In genomic region chr10:111066146-111066545, GRCm38 (mm10) we compare ENCODE assay signal across 23 mouse cellular contexts. TPM values are rescaled to one million over a fixed set of nuclear protein-coding genes. Genes with fewer than 3 reads are reported as not detected.
DNase-seq lines count a peak whose midpoint lies in the region; ATAC-seq and TF ChIP-seq lines count a peak whose summit lies in the region.
"Had no signal": no experiment of that assay in that cellular context is flagged by ENCODE, and none has a peak within 500 bp of the region (broad histone marks: within the 10 kb centered on the region; RNA-seq: fewer than 3 reads in every experiment).

No protein-coding gene starts in this region.

- no peaks in the 10 kb centered on the region for H3K9me3 ChIP-seq in lung, embryonic 14.5 days (ENCODE audit: low read depth, low read length)
- H3K9me3 ChIP-seq: embryonic facial prominence, embryonic 12.5 days; embryonic facial prominence, embryonic 15.5 days; G1E; hindbrain, embryonic 12.5 days; hindbrain, embryonic 15.5 days had no signal

- WGBS in lung, embryonic 14.5 days = 52% methylated on average over 11 of the region's 11 CpGs

- no peak overlapping the region for H3K4me3 ChIP-seq in lung, embryonic 14.5 days (ENCODE audit: low read depth, low read length)
- H3K4me3 ChIP-seq: embryonic facial prominence, embryonic 12.5 days; embryonic facial prominence, embryonic 15.5 days; gastrocnemius, adult 2 months; hindbrain, embryonic 12.5 days; hindbrain, embryonic 15.5 days had no signal

- no peak overlapping the region for H3K4me2 ChIP-seq in lung, embryonic 14.5 days
- H3K4me2 ChIP-seq: embryonic facial prominence, embryonic 12.5 days; embryonic facial prominence, embryonic 15.5 days; heart, embryonic 11.5 days; hindbrain, embryonic 12.5 days; hindbrain, embryonic 15.5 days had no signal

- H3K9ac ChIP-seq in lung, embryonic 14.5 days = no peak overlapping the region
- H3K9ac ChIP-seq: embryonic facial prominence, embryonic 12.5 days; embryonic facial prominence, embryonic 15.5 days; forebrain, postnatal 0 days; hindbrain, embryonic 12.5 days; hindbrain, embryonic 15.5 days had no signal

- H3K27me3 ChIP-seq in lung, embryonic 14.5 days (ENCODE audit: insufficient read depth, low read length) = no peaks in the 10 kb centered on the region
- H3K27me3 ChIP-seq: CH12.LX; embryonic facial prominence, embryonic 12.5 days; embryonic facial prominence, embryonic 15.5 days; hindbrain, embryonic 12.5 days; hindbrain, embryonic 15.5 days had no signal

- no peaks in the 10 kb centered on the region for H3K36me3 ChIP-seq in lung, embryonic 14.5 days (ENCODE audit: insufficient read depth)
- H3K36me3 ChIP-seq: embryonic facial prominence, embryonic 12.5 days; embryonic facial prominence, embryonic 15.5 days; G1E; hindbrain, embryonic 12.5 days; hindbrain, embryonic 15.5 days had no signal

- DNase-seq in adrenal gland, adult 2 months = peak; percentile 56
- DNase-seq in adrenal gland, adult 8-10 months = no peak
- DNase-seq in lung, embryonic 14.5 days = peak; percentile 30
- no peak for DNase-seq in lung, postnatal 14 days
- DNase-seq in adrenal gland, postnatal 36 days = peak; percentile 41 to 52
- no peak for DNase-seq in left cerebral cortex, adult 9 months (ENCODE audit: low spot score in 2 of 2)
- DNase-seq: B cell, adult 2 months; cerebellum, adult 18-20 months; cerebellum, adult 9-10 months; cerebellum, postnatal 14 days; forebrain, postnatal 0 days; gastrocnemius, adult 2 months; gastrocnemius, postnatal 14 days had no signal

- ATAC-seq in lung, embryonic 14.5 days (ENCODE audit: insufficient read depth) = no peak
- ATAC-seq: forebrain, embryonic 14.5 days; forebrain, postnatal 0 days; intestine, postnatal 0 days; Patski had no signal

- no peak overlapping the region for H3K27ac ChIP-seq in lung, embryonic 14.5 days (ENCODE audit: low read depth)
- H3K27ac ChIP-seq: embryonic facial prominence, embryonic 12.5 days; embryonic facial prominence, embryonic 15.5 days; gastrocnemius, adult 2 months; hindbrain, embryonic 12.5 days; hindbrain, embryonic 15.5 days had no signal

- TF ChIP-seq CTCF in lung, embryonic 14.5 days (IDR thresholded peaks at IDR 0.05; ENCODE audit: low read depth) = no peak

- H3K4me1 ChIP-seq in lung, embryonic 14.5 days (ENCODE audit: insufficient read depth) = no peaks in the 10 kb centered on the region
- H3K4me1 ChIP-seq: embryonic facial prominence, embryonic 12.5 days; embryonic facial prominence, embryonic 15.5 days; hindbrain, embryonic 12.5 days; hindbrain, embryonic 15.5 days had no signal

RNA-seq across cellular contexts. Expression of gene Zdhhc17, which starts 56.2 kb away (rescaled TPM):
- 10 to 100 TPM; 25.1 to 35.9 TPM for total RNA-seq in adrenal gland, adult 2 months (2021)
- 9.0 and 11.1 TPM in 2 replicates for polyA plus RNA-seq in adrenal gland, adult 2 months (2012; rRNA removed)
- 10 to 100 TPM; 31.1 to 55.0 (median 45.0) TPM for total RNA-seq in adrenal gland, adult 8-10 months (2022)
- polyA plus RNA-seq in lung, embryonic 14.5 days (2014; fragmentation: Nextera tagmentation; extraction: Ambion mirVana) = 21.2 and 27.0 TPM in 2 replicates
- total RNA-seq in adrenal gland, postnatal 36 days (2021) = 10 to 100 TPM; 34.6 to 40.1 TPM

Comparison
In these comparisons a context has a peak if more than half of its experiments do, and no peak if none do; other contexts are left out.
1. DNase-seq: peak in adrenal gland, adult 2 months (single experiment), lung, embryonic 14.5 days (single experiment) and adrenal gland, postnatal 36 days (2 of 2); none in adrenal gland, adult 8-10 months (single experiment), lung, postnatal 14 days (single experiment) and left cerebral cortex, adult 9 months (0 of 2).